Mouse (Mus musculus) heart, adult 2 months (tissue): ENCODE data around the gene Sfta2. TPM values are rescaled to one million over a fixed set of nuclear protein-coding genes. Genes with fewer than 3 reads are reported as not detected.

Source experiments
- DNase-seq, 2 experiments: peaks; one replicate each; pipeline ENCODE4 v3.0.0; 2021
- H3K27ac ChIP-seq: fragments of 200-600 bp; 2 replicates; pipeline ENCODE4 v1.8.1; 2022
- H3K27me3 ChIP-seq: fragments of 200-500 bp; 2 replicates; pipeline ENCODE4 v1.6.1; 2012; ENCODE audit warnings: mild to moderate bottlenecking, low read length, inconsistent platforms, mixed read lengths; ENCODE audit not compliant: control insufficient read depth, insufficient read depth
- H3K36me3 ChIP-seq: fragments of 200-500 bp; 2 replicates; pipeline ENCODE4 v1.6.1; 2012; ENCODE audit warnings: low read length, inconsistent platforms; ENCODE audit not compliant: control insufficient read depth, insufficient read depth
- H3K4me1 ChIP-seq: fragments of 200-500 bp; 2 replicates; pipeline ENCODE4 v1.6.1; 2011; ENCODE audit warnings: low read length; ENCODE audit not compliant: control insufficient read depth, insufficient read depth
- H3K4me3 ChIP-seq: fragments of 200-600 bp; 2 replicates; pipeline ENCODE4 v1.8.1; 2022
- H3K79me2 ChIP-seq: fragments of 200-500 bp; replicated peaks from 2 replicates; pipeline ENCODE4 v1.6.1; 2012; ENCODE audit warnings: mild to moderate bottlenecking, inconsistent platforms, low read length, moderate library complexity, mixed read lengths; ENCODE audit not compliant: control insufficient read depth, insufficient read depth
- H3K9ac ChIP-seq: fragments of 200-500 bp; 2 replicates; pipeline ENCODE4 v1.6.1; 2012; ENCODE audit warnings: low read depth, mild to moderate bottlenecking, control low read depth, inconsistent platforms, low read length, mixed read lengths
- CTCF ChIP-seq: fragments of 200-600 bp; IDR thresholded peaks from 2 replicates; pipeline ENCODE4 v1.8.1; 2022; ENCODE audit warnings: antibody characterized with exemption, mild to moderate bottlenecking, moderate library complexity
- EP300 ChIP-seq: fragments of 200-500 bp; IDR thresholded peaks from 2 replicates; pipeline ENCODE4 v1.6.1; 2011; ENCODE audit warnings: low read depth, low read length, control low read depth; ENCODE audit not compliant: insufficient read depth
- POLR2A ChIP-seq: fragments of 200-500 bp; IDR thresholded peaks from 2 replicates; pipeline ENCODE4 v1.6.1; 2011; ENCODE audit warnings: mild to moderate bottlenecking, low read depth, low read length, control low read depth; ENCODE audit not compliant: insufficient read depth
- WGBS: fragments of 180-500 bp; shearing (Covaris S2); methylation state at CpG from one replicate; pipeline ENCODE4 v1.1.7; 2018; 5-methylcytosine and 5-hydroxymethylcytosine counted together
- intact Hi-C: fragments of 180-260 bp; cut with DNase I; formaldehyde crosslinking; loops from one replicate; pipeline ENCODE4 v1.15.1; 2025
- polyA plus RNA-seq: library from polyadenylated mRNA; depleted of rRNA; stranded (reverse); fragments of >200 nt; gene quantifications from 2 replicates; pipeline ENCODE4 v1.2.3, GENCODE M21; 2012
- total RNA-seq, 2 experiments: library from RNA; stranded (reverse); gene quantifications; 2 replicates each; pipeline ENCODE4 v1.2.3; 2021

The Sfta2 gene
- total and polyA plus RNA-seq, 3 experiments: 0.47 TPM; not detected in 2

DNA sequence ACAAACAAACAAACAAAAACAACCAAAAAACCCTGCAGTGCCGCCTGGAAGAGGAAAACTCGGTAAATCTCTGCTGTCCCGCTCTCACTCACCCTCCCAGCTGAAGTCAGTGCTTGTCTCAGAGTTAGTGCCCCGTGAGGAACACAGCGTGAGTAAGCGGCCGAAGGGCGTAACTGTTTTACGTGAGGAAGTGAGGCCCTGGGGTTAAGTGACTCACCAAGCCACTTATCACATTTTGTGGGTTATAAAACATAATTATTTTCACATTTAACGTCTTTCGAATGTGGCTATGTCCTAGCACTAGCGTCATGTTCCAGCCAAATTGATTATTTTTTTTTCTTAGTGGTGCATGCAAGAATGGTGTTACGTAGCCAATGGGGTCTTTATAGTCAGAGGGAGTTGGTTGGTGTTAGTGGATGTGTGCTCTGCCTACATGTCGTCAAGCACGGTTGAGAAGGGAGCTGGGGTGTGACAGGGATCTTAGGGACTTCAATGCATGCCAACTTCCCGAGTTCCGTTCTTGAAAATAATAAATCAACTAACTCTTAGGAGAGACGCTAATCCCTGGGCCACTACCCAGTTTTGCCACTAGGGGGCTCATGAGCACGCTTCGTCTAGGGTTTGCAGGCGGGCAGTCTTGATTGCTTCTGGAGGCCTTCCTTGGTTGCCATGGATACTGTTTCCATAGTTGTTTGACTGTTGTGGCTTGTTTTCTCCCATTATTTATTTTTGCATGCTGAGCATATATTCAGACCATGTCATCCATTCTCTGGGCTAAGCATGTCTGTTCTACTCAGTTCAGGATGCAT lies 10.7 kb upstream of the Sfta2 start:
- H3K4me1 ChIP-seq: peaks cover 2% of the 10 kb centered on the region
- intact Hi-C loops: loop anchor here (5.0 kb wide), 1 partner anchor 137 kb away; no protein-coding TSS in a partner anchor
- no peaks in the 10 kb centered on the region for H3K27me3 ChIP-seq
- no peak overlapping the region for H3K4me3 ChIP-seq
- peak; percentile 63 to 76 for DNase-seq
- 38% methylated on average over 21 of the region's 21 CpGs for WGBS
- no peak overlapping the region for H3K27ac ChIP-seq
- H3K36me3 ChIP-seq: no peaks in the 10 kb centered on the region
- no peaks in the 10 kb centered on the region for H3K79me2 ChIP-seq
- peak; percentile 95 for TF ChIP-seq CTCF
- no peak for TF ChIP-seq EP300
- TF ChIP-seq POLR2A: no peak
- no peak overlapping the region for H3K9ac ChIP-seq

DNA sequence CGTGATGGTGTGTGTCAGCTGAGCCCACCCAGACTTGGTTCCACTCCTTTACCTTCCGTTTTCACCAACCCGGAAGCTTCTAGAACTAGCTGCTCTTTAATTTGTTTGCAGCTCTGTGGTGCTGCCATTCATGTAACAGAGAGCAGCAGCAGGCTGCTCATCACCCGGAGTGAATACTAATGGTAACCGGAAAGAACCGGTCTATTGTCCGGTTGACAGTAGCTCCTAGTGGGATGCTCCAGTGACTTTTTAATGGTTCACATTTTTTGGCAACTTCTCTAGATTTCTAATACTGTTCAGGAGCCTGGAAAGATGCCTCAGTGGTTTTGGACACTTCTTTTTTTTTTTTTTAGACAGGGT lies 10.2 kb upstream of the Sfta2 start:
- no peak for TF ChIP-seq EP300
- no peak for TF ChIP-seq POLR2A
- TF ChIP-seq CTCF: no peak
- Histone ChIP-seq H3K36me3 (no peaks in the 10 kb centered on the region), H3K4me3 (no peak overlapping the region), H3K27me3 (no peaks in the 10 kb centered on the region), H3K4me1 (peaks cover 2% of the 10 kb centered on the region), H3K79me2 (no peaks in the 10 kb centered on the region), H3K27ac (no peak overlapping the region), H3K9ac (no peak overlapping the region)
- intact Hi-C loops: loop anchor here (5.0 kb wide), 1 partner anchor 136 kb away; no protein-coding TSS in a partner anchor
- WGBS: 91% methylated on average over 7 of the region's 7 CpGs
- no peak for DNase-seq

DNA sequence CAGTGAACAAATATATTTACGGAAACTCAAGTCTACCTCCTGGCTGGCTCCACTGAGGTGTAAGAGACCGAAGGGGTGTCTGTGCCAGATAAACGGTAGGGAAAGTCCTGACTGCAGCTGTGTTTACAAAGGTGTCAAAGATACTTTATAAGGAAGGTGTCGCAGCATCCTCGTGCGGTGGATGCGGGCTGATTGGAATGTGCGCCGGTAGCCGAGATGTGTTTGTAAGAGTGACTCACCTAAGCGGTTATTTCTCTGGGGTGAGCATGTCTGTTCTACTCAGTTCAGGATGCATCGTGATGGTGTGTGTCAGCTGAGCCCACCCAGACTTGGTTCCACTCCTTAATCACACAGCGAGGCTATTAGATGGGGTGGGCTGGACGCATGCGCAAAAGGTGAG lies 9.6 kb upstream of the Sfta2 start:
- H3K4me3 ChIP-seq: no peak overlapping the region
- no peaks in the 10 kb centered on the region for H3K27me3 ChIP-seq
- H3K27ac ChIP-seq: no peak overlapping the region
- H3K36me3 ChIP-seq: no peaks in the 10 kb centered on the region
- no peaks in the 10 kb centered on the region for H3K79me2 ChIP-seq
- no peak for TF ChIP-seq CTCF
- TF ChIP-seq EP300: no peak
- no peak for TF ChIP-seq POLR2A
- 87% methylated on average over 15 of the region's 15 CpGs for WGBS
- peaks cover 2% of the 10 kb centered on the region for H3K4me1 ChIP-seq
- no peak for DNase-seq
- intact Hi-C loops: loop anchor here (5.0 kb wide), 1 partner anchor 136 kb away; no protein-coding TSS in a partner anchor
- H3K9ac ChIP-seq: no peak overlapping the region

DNA sequence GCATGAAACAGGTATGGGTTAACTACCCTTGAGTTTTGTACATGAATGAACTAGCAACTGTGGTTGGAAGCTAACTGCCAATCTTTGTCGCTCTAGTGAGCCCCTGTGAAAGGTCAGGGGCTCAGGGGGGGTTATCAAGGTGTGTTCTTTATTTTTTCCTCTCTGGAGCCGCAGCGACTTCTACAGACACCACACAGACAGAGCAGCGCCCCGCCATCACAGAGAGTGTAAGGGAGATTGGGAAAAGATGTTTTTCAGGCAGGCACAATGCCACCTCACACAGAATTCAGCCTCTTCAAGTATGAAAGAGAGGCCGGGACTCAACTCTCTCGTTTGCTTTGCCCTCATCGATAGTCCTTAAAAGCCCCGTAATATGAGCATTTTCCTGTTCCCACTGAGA lies 9.2 kb upstream of the Sfta2 start:
- Histone ChIP-seq H3K27ac (no peak overlapping the region), H3K4me1 (peaks cover 2% of the 10 kb centered on the region), H3K79me2 (no peaks in the 10 kb centered on the region), H3K27me3 (no peaks in the 10 kb centered on the region), H3K9ac (no peak overlapping the region), H3K36me3 (no peaks in the 10 kb centered on the region), H3K4me3 (no peak overlapping the region)
- no peak for DNase-seq
- intact Hi-C loops: loop anchor here (5.0 kb wide), 1 partner anchor 135 kb away; no protein-coding TSS in a partner anchor
- 73% methylated on average over 9 of the region's 9 CpGs for WGBS
- TF ChIP-seq CTCF (no peak), POLR2A (no peak), EP300 (no peak)

DNA sequence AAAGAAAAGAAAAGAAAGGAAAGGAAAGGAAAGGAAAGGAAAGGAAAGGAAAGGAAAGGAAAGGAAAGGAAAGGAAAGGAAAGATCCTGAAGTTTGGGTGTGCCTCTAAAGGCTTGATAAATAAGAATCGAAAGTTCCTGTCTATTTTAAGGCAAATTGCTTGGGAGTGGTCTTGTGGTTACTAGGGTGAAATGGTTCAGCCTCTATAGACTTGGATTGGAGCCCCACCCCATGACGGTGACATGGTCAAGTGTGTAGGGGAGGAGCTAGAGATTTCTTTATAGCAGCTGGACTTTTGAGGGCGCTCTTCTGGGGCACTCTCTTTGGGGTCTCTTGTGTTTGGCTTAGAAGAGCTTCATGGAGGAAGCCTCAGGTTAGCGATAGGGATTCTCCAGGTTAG lies 7.6 kb upstream of the Sfta2 start:
- WGBS: 24% methylated on average over 4 of the region's 4 CpGs
- intact Hi-C loops: loop anchor here (5.0 kb wide), 1 partner anchor 134 kb away; no protein-coding TSS in a partner anchor

DNA sequence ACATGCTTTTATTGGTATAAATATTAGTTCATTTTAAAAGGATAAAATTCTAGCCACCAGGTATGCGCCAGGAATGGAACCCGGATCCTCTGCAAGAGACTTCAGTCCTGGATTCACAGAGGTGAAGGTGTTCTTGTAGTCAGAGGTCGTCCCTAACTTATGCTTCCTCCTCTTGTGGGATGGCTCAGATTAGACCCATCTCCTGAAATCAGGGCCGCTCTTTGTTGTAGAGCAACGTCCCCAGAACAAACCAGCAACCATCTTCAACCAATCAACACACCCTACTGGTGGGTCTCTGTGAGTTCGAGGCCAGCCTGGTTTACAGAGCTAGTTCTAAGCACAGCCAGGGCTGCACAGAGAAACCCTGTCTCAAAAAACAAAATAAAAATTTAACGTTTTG lies 6.9 kb upstream of the Sfta2 start:
- no peaks in the 10 kb centered on the region for H3K79me2 ChIP-seq
- TF ChIP-seq CTCF (no peak), POLR2A (no peak)
- WGBS: 73% methylated on average over 7 of the region's 7 CpGs
- H3K4me1 ChIP-seq: peaks cover 2% of the 10 kb centered on the region
- intact Hi-C loops: loop anchor here (5.0 kb wide), 1 partner anchor 133 kb away; no protein-coding TSS in a partner anchor
- DNase-seq: no peak
- no peaks in the 10 kb centered on the region for H3K27me3 ChIP-seq
- H3K36me3 ChIP-seq: no peaks in the 10 kb centered on the region
- no peak overlapping the region for H3K4me3 ChIP-seq
- no peak overlapping the region for H3K27ac ChIP-seq
- H3K9ac ChIP-seq: no peak overlapping the region

More for the DNA sequence above, 7.6 kb upstream of the Sfta2 start:
- Histone ChIP-seq H3K27ac (no peak overlapping the region), H3K27me3 (no peaks in the 10 kb centered on the region), H3K79me2 (no peaks in the 10 kb centered on the region), H3K36me3 (no peaks in the 10 kb centered on the region), H3K4me3 (no peak overlapping the region), H3K4me1 (peaks cover 2% of the 10 kb centered on the region), H3K9ac (no peak overlapping the region)
- no peak for DNase-seq
- TF ChIP-seq POLR2A (no peak), CTCF (no peak), EP300 (no peak)
